Mouse (Mus musculus) thymus, postnatal 0 days (tissue): ENCODE results near the gene Zmiz1. TPM values are rescaled to one million over a fixed set of nuclear protein-coding genes. Genes with fewer than 3 reads are reported as not detected.

Experiments
- DNase-seq: peaks from one replicate; pipeline ENCODE4 v3.0.0-alpha.2; 2015; ENCODE audit warnings: low spot score
- polyA plus RNA-seq: library from polyadenylated mRNA; unstranded; fragments of >200 nt; fragmentation: Nextera tagmentation; extraction: Ambion mirVana; gene quantifications from 2 replicates; pipeline ENCODE4 v1.2.1, GENCODE M21; 2015

Gene Zmiz1
- polyA plus RNA-seq, 1 experiment from 2014 or later, result 26.4 TPM

DNA sequence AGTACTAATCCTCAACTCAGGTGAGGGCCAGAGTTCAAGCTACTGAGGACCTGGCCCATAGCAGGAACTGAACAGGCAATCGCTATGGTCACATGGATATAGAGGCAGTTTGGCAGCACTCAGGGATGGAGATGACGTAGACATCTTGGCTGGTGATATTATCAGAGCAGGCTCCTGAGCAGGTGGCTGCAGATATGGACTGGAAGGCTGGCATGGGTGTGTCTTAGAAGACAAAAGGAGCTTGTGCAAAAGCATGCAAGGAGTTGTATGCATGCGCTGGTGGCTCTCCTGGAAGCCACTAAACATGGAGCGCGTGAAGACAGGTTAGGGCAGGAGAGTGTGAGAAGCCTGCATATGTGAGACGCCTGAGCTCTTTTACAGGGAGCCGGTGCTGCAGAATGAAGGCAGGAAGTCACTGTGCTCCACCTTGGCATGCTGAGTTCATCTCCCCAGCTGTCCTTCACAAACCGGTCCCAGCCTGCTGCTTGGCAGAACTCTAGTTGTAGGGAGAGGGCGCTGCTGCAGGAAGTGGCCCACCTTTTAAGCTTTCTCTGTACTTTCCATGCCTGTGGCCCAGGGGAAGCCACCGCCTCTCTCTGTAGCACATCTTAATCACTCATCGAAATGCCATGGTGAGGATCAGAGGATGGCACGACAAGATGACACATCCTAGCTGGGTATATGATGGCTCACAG lies 4.8 kb upstream of the Zmiz1 start:
- peak; percentile 83 for DNase-seq

DNA sequence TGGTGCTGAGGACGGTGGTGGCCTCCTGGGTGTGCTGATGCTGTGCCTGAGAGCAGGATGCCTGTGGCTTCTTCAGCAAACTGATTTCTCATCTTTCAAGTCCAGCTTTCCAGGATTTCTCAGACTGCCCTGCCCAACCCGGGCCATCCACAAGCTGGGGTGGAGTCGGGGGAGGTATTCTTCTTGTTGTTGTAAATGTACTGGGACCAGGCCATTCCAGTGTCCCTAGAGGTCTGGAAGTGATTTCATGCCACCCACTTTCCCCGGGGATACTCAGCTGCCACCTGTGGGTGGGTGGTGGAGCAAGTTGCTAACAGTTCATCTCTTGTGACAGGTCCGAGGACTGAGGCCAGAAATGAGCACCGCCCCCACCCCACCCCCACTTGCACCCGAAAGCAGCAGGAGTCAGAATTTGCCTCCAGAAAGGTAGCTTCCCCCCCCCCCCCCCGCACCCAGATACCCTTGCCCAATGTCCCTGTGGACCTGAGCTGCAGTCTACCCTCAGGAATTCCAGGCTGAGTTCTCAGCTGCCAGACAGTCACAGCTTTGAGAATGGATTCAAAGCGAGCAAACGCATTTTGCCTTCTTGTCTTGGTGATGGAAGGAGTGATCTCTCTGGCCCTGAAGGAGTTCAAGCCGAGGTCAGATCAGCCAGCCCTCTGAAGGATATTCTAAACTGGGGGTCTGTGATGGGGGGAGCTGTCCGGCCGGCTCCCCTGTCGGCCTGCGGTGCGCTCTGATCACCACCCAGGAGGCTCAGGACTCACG lies 2.1 kb upstream of the Zmiz1 start:
- no peak for DNase-seq

DNA sequence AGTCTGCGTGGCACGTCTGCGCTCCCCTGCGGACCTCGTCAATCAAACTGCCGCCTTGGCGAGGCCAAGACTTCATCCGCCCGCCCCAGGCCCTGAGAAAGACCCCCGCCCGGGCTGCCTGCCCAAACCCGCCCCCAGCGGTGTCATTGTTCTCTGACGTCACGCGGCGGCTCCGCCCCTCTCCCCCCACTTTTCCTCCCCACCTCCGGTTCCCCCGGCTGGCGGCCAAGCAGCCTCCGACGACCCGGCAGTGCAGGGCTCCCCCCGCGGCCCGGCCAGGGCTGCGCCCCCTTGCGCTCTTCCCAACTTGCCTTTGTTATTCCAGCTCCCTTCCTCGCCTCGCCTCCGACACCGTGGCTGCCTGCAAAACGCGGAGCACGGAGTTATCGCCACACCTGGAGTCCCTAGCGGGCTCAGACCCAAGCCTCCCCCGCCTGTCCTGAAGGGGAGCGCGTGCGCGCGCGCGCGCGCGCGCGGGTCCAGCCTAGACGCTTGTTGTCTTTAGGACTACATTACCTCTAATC lies 1.5 kb upstream of the Zmiz1 start:
- DNase-seq, result peak; percentile 95

DNA sequence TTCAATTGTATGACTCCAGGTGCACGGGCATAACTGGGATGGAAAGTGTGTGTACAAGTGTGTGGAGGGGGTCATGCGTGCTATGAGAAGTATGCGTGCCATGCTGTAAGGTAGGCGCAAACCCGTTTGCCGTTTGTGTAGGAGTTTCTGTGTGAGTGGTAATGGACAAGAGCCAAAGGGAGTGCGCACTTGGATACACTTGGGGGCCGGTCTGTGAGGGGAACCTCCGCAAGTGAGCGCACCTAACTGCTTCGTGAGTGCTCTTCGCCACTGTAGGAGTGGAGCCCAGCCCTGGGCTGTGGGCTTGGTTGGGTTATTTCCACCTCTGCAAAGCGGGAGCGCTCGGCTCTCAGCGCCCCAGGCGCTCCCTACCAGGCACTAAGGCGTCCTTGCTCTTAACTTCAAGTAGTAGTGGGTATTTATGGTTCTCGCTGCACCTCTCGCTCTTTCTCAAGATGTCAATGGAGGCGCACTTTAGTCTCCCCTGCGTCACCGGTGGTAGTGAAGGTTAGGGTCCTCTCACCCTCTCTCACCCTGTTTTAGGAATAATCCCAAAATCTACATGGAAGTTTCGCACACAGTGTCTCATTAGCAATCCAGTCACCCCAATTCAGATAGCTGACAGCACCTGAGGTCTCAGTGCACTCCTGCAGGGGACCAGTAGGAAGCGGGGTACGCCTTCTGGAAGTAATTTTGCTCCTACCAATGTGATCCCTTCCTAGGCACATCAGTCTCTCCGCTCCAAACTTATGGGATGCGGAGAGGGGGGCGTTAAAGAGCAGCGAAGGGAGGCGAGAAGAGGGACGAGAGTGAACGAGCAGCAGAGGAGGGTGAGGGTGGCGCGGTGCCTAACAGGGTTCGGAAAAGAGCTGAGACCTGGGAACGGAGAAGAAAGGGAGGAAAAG lies 622 bp upstream of the Zmiz1 start:
- DNase-seq, result peak; percentile 66

DNA sequence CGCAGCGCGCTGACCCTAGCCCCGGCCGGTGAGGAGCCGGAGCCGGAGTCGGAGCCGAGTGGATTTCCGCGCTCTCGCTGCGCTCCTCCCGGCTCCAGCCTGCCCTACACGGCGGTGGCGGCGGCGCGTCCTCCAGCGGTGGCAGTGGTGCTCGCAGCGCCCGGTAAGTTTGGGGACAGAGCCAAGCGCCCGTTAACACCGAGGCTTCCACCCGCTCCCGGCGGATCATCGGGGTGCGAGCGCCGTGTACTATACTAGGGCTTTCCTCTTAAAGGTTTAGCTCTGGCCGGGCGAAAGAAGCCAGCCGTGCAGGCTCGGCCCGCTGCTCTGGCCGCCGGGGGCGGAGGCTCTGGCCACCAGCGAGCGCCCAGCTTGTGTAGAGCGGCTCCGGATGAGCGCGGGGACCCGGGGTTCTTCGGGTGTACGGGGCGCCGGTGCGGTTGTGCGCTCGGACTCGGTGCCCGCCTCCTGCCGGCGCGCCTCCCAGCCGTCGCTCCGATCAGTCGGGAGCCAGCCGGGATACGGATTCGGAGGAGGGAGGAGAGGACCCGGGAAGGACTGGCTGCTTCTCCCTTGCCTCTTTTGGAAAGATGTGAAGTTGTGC lies 511 bp downstream of the Zmiz1 start:
- DNase-seq, result peak; percentile 77

DNA sequence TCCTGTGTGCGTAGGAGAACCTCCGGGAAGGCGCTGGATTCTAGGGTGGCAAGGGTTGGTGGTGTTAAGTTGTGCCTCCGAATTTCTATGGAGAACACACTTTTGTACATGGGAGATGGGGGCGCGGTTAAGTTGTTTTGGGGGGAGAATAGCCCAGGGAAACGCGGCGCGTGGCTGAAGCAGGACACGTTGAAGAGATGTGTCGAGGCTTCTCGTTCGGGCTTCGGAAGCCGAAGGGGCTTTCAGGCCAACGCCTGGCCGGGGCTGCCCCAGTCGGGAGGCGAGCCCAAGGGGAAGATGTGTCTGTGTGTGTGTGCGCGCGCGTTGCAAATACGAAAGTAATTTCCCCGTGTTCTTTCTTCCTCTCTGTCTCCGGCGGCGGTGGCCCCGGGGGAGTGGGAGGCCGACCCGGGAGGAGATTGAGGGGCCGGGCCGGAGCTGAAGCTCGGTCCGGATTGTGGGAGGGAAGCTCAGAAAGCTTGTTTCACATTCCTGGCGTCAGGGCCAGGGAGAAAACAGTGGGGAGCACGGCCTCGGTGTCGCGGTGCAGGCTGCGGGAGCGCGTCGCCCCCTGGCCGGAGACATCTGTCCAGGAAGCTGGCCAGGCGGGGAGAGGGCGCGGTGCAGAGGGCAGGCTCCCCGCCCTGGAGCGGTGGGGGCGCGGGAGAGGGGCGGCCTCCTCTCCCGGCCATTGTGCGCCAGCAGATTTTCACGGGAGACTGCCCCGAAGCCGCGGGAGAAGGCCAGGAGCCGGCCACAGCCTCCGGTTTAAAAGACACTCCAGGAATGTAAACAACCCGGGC lies 1.2 kb downstream of the Zmiz1 start:
- peak; percentile 61 for DNase-seq

DNA sequence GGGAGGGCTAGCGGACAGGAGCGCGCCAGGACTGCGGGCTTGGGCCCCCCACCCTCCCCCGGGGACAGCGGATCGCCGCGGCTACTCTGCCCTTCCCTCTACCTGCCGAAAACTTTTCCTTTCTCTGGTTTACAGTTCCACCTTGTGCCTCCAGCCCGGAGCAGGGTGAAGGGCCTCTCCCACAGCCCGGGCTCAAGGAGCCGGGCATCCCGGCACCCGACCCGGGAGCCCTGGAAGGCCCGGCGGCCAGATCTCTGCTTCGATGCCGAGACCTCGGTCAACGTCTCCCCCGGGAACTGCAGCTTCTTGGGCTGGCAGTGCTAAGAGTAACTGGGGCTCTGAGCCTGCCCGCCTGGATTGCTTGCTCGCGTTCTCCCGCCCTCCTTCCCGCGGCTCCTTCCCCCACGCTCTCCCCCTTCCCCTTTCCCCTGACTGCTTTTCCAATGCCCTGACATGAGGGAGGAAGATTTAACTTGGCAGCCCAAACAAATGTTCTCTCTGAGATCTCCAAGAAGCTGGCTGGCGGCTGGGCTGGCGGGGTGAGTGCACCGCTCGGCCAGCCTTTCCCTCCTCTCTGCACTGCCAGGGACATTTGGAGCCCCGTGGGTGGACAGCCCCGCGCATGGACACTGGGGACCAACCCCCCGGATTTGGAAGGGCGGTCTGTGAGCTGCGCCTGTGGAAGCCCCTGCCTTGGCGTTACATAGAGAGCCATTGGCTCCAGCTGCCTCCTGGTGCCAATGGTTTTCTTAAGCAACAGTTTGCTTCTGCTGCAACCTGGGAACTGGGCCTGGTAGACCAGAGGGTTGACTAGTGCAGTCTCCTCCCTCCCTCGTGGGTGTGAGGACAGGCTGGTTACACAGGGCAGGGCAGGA lies 2.1 kb downstream of the Zmiz1 start:
- DNase-seq, result no peak

DNA sequence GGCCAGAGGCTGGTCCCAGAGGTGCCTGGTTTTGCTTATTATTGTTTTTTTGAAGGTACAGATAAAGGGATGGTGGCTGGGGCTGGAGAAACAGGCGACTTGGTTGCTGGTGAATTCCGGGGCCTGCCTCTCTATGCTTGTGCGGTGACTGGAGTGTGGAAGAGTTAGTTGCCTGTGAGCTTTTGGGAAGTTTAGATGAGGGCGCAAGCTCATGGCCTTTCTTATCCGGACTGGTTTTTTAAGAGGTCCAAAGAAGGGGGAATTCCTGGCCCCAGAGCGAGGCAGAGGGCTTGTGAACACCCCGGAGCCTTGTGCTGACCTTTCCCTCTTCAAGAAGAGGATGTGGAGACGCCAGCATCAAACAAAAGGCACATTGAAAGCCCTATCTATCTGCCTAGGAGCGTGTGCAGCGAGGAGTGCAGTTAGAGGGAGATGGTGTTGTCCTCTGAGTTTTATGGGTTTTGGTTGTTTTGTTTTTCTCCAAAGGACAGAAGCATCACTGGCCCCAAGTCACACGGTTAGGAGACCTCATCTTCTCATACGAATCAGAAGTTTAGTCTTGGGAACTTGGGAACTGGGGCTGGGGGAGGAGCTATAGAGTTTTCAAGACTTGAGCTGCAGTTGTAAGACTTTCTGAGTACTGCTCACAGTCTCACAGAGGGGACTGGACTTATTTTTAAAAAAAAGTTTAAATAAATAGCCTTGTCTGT lies 2.8 kb downstream of the Zmiz1 start:
- DNase-seq, result no peak

DNA sequence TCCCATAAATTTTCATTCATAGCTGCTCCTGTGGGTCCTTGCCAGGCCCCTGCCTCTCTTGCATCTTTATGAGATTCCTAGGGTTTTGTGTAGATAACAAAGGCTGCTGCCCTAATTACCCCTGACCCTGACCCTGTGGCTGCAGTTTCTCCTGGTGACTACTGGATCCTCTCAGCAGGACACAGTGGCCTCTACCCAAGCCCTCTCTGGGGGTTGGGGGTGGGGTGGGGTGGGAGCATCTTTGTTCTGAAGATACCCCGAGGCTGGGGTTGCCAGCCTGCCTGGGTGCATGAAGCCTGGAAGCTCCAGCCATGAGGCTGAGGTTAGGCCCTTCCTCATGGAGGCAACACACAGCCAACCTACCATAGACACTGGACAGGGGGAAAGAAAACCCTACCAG lies 4.0 kb downstream of the Zmiz1 start:
- no peak for DNase-seq

DNA sequence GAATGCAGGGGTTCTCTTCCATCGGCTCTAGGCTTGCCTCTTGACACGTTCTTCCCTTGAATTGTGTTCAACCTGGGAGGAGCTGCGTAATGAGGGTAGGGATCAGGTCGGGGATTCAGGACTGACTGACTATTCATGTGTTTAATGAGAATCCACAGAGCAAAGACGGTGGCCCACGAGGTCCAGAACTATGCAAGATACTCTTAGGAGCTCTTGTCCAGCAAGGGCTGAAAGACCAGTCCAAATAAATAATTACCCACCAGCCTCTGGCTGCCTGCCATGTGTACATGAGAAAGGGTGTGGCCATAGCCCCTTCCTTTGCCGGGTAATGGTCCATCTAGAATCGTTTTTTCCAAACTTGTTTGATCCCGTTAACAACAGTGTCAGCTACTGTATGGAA lies 4.9 kb downstream of the Zmiz1 start:
- DNase-seq, result no peak

DNA sequence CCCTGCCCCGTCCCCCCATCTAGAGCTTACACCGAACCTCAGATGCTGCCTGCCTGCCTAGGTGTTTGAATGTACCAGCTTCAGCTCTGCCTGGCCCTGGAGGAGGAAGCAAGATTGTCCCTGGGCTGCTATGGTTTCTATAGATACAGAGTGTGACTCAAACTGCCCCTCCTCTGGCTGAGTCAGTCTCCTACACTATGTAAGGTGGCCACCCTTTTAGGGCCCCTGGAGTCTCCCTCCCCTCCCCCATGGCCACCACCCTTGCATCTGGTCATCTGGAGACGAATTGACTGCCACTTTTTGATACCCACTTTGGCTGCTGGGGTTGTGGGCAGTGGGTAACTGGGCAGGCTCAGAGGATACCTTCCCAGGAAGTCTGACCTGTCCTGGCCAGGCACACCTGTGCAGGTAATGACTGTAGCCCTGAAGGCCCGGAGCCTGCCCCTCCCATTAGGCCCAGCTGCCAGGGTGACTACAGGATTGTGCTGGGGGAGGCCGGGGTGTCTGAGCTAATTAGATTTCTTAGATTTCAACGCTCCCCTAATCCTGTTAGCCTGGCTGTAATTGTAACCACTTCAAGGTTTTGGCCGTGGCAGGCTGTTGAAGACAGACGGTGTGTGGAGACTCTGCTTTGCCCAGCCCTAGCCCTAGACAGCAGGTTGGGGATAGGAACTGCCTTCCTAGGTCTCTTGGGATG lies 5.8 kb downstream of the Zmiz1 start:
- no peak for DNase-seq

DNA sequence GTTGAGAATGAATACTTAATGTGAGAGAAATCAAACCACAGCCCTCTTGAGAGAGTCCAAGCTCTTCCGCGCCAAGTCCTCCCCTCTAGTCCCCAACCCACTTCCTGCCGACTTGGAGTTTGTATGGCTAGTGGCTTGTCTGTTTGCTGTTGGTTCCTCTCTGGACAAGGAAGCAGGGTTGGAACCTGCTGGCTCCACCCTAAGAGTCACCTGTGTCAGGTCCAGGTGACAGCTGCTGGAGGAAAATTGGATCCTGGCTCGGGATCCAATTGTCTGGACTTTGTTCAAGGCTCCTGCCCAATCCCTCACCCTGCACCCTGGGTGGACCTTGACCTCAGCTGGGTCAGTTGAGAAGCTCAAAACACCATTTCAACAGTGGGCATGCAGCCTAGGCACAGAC lies 7.4 kb downstream of the Zmiz1 start:
- no peak for DNase-seq

DNA sequence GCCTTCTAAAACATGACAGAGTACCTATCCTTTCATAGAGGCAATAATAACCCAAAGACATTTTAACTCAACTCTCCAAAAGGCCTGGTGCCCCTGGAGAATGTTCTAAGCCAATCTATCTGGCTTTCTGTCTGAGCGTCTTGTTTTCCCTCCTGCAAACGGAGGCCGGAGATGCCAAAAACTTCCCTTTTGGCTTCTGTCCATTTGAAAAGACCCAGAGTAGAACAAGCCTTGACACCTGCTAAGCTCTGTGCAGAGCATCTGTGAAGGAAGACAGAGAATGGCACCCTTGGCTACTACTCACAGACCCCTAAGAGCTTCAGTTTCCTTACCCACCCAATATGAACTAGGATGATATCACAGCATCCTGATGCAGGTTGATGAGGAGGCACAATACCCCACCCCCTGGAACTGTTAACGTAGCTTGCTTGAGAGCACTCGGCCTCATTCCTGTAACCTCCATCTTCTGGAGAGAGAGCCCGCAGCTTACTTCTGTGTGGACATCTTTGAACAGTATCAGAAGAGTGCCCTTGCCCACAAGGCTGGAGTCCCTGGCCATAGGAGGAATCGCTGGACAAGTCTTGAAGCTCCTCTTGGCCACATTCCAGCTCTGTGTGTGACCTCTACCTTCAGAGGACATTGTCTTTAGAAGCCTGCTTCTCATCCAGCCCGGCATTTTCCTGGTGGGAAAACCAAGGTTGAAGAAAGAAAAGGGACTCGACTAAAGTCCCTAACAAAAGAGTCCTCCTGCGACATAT lies 9.1 kb downstream of the Zmiz1 start:
- no peak for DNase-seq

DNA sequence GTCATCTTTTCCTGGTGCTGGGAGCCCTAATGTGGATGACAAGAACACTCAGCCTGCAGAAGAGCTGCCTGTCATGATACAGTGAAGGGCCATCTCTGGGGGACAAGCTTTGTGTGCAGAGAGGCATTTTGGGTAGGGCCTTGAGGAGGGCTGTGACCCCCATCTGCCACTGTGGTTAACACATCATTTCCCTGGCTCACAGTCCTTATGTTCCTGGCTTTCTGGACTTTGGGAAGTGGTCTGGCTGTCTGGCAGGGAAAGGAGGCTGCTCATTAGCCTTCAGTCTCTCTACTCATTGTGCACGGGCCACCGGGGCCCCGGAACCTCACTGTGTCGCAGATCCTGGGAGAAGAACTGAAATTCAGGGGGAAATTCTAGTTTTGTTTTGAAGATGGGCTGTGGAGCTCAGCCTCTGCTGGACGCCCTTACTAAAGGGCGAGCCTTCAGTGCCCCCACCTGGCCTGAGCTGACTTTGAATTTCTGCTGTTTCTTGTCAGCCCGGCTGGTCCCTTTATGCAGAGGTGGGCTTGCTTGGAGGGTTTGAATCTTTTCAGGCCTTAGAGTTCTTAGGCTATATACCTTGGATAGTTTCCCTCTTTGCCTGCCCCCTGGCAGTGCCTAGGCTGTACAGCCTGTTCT lies 10.0 kb downstream of the Zmiz1 start:
- DNase-seq, result no peak

DNA sequence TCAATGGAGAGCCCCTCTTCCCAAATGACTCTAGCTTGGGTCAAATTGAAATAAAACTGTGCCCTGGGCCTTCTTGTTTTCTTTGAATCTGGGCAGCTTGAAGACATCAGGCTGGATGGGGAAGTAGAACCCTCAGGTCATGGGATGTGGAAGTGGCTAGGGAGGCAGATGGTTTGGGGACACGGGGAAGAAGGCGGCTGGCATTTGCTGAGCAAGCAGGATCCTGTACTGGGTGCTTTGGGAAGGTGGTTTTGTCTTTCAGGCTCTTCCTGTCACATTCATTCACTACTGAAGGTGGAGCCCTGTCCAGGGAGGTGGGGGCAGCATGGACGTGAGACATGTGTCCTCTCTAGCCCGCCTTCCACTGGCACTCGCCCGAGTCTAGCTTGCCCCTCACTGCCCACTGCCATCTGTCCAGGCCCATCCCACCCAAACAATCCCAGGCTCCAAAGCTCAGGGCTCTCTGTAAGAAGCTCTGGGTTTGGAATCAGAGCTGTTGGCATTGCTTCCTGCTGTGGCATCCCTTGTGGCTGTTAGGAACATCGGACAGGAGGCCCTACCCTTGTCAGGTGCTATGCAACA lies 11.3 kb downstream of the Zmiz1 start:
- DNase-seq, result no peak

DNA sequence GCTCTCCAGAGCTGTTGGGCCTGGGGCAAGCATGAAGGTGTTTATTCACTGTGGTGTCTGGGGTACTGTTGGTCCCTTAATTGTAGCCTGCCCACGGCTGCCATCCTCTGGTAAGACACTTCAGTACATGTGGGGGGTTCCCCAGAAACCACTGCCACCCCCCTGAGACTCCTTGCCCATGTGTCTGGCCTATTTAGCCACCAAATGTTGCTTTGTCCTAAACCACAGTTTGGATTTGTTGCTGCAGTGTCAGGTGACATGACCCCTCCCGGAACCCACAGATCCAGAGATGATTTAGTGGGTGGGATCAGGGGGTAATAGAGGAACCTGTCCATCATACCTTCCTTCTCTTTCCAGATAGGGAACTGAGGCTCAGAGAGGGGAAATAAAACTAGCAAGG lies 12.1 kb downstream of the Zmiz1 start:
- DNase-seq, result no peak
